Mouse (Mus musculus) midbrain, embryonic 13.5 days (tissue): Measurements from ENCODE around the gene Gimap3. TPM values are rescaled to one million over a fixed set of nuclear protein-coding genes. Genes with fewer than 3 reads are reported as not detected.

ENCODE experiments used
- ATAC-seq: fragments of 200-750 bp; cut with Nextera tagmentation; 2 replicates; pipeline ENCODE4 v1.8.0; 2017; ENCODE audit warnings: mild to moderate bottlenecking, moderate TSS enrichment, moderate library complexity
- H3K27ac ChIP-seq: fragments of 300-500 bp; sonication (generic); 2 replicates; pipeline ENCODE4 v1.5.1; 2015; ENCODE audit warnings: inconsistent platforms, mild to moderate bottlenecking, moderate library complexity
- H3K27me3 ChIP-seq: fragments of 300-500 bp; sonication (generic); 2 replicates; pipeline ENCODE4 v1.6.1; 2015; ENCODE audit warnings: mild to moderate bottlenecking, inconsistent platforms
- H3K36me3 ChIP-seq: fragments of 300-500 bp; sonication (generic); 2 replicates; pipeline ENCODE4 v1.6.1; 2015; ENCODE audit warnings: mild to moderate bottlenecking, inconsistent platforms
- H3K4me1 ChIP-seq: fragments of 300-500 bp; sonication (generic); replicated peaks from 2 replicates; pipeline ENCODE4 v1.6.1; 2015; ENCODE audit warnings: inconsistent platforms
- H3K4me2 ChIP-seq: fragments of 300-500 bp; sonication (generic); replicated peaks from 2 replicates; pipeline ENCODE4 v1.6.1; 2015; ENCODE audit warnings: moderate library complexity, mild to moderate bottlenecking, inconsistent platforms
- H3K4me3 ChIP-seq: fragments of 300-500 bp; sonication (generic); replicated peaks from 2 replicates; pipeline ENCODE4 v1.5.1; 2015; ENCODE audit warnings: mild to moderate bottlenecking, inconsistent platforms
- H3K9ac ChIP-seq: fragments of 300-500 bp; sonication (generic); replicated peaks from 2 replicates; pipeline ENCODE4 v1.6.1; 2015; ENCODE audit warnings: mild to moderate bottlenecking, inconsistent platforms
- H3K9me3 ChIP-seq: fragments of 300-500 bp; sonication (generic); 2 replicates; pipeline ENCODE4 v1.6.1; 2016; ENCODE audit warnings: mild to moderate bottlenecking, inconsistent platforms
- WGBS: fragments of 180-500 bp; shearing (Covaris S2); methylation state at CpG from one replicate; pipeline ENCODE4 v1.1.7; 2015; 5-methylcytosine and 5-hydroxymethylcytosine counted together
- polyA plus RNA-seq: library from polyadenylated mRNA; unstranded; fragments of >200 nt; fragmentation: Nextera tagmentation; extraction: Ambion mirVana; gene quantifications from 2 replicates; pipeline ENCODE4 v1.2.1, GENCODE M21; 2015

Gene Gimap3
- polyA plus RNA-seq, 1 experiment from 2014 or later = not detected

- H3K9me3 ChIP-seq = no peaks in the 10 kb centered on the region
- ATAC-seq = no peak
- H3K27ac ChIP-seq = no peak within 1 kb of the TSS
- no peaks in the 10 kb centered on the region for H3K4me1 ChIP-seq
- 49% methylated on average over 2 of the region's 2 CpGs for WGBS
- no peaks in the 10 kb centered on the region for H3K36me3 ChIP-seq
- H3K27me3 ChIP-seq = no peaks in the 10 kb centered on the region
- H3K9ac ChIP-seq = no peak within 1 kb of the TSS
- H3K4me3 ChIP-seq = no peak within 1 kb of the TSS
- no peak within 1 kb of the TSS for H3K4me2 ChIP-seq
These were observed 52.2 kb downstream of the Gimap3 start, which contains the start of the genes Gm28053 and Gimap7 for GRCm38 (mm10) chr6:48718455-48718854. Gm28053 (plus strand) TSS chr6:48718607. Gimap7 (plus strand) TSS chr6:48718621.

Other genes starting within 250 kb of the Gimap3 start
- 174 and 176 TPM in 2 replicates for gene Atp6v0e2, start 233.2 kb downstream of the Gimap3 start, polyA plus RNA-seq
- gene Lrrc61, start 216.1 kb downstream of the Gimap3 start, polyA plus RNA-seq = 20.8 and 21.2 TPM in 2 replicates
- 2.5 and 2.9 TPM in 2 replicates for gene Rarres2, start 198.1 kb downstream of the Gimap3 start, polyA plus RNA-seq
- gene Gm45021, start 181.2 kb downstream of the Gimap3 start, polyA plus RNA-seq = not detected in 2 replicates
- 44.6 and 47.2 TPM in 2 replicates for gene Repin1, start 177.0 kb downstream of the Gimap3 start, polyA plus RNA-seq
- gene Gm44965, start 176.9 kb downstream of the Gimap3 start, polyA plus RNA-seq = 1.0 TPM in 1 of 2 replicates, not detected in the other
- 14.6 and 17.8 TPM in 2 replicates for gene Zfp775, start 168.8 kb downstream of the Gimap3 start, polyA plus RNA-seq
- 6.5 and 7.6 TPM in 2 replicates for gene AI854703, start 144.1 kb downstream of the Gimap3 start, polyA plus RNA-seq
- 0.46 and 0.53 TPM in 2 replicates for gene Gimap8, start 123.6 kb downstream of the Gimap3 start, polyA plus RNA-seq
- gene Gimap9, start 94.7 kb downstream of the Gimap3 start, polyA plus RNA-seq = 1.0 and 2.2 TPM in 2 replicates
- gene Gimap4, start 86.3 kb downstream of the Gimap3 start, polyA plus RNA-seq = 1.2 and 2.1 TPM in 2 replicates
- gene Gimap6, start 62.6 kb downstream of the Gimap3 start, polyA plus RNA-seq = 5.4 and 7.0 TPM in 2 replicates
- not detected in 2 replicates for gene Gm28053, start 52.2 kb downstream of the Gimap3 start, polyA plus RNA-seq
- not detected in 2 replicates for gene Gimap7, start 52.2 kb downstream of the Gimap3 start, polyA plus RNA-seq
- gene Gimap1, start 31.8 kb downstream of the Gimap3 start, polyA plus RNA-seq = 3.0 and 5.2 TPM in 2 replicates
- gene Gimap5, start 24.7 kb downstream of the Gimap3 start, polyA plus RNA-seq = 0.94 and 0.98 TPM in 2 replicates
- gene Tmem176a, start 70.1 kb upstream of the Gimap3 start, polyA plus RNA-seq = 16.4 and 19.4 TPM in 2 replicates
- gene Tmem176b, start 70.6 kb upstream of the Gimap3 start, polyA plus RNA-seq = 93.2 and 108 TPM in 2 replicates
- 0.09 TPM in 1 of 2 replicates, not detected in the other for gene Aoc1, start 102.0 kb upstream of the Gimap3 start, polyA plus RNA-seq
- gene 1600015I10Rik, start 159.0 kb upstream of the Gimap3 start, polyA plus RNA-seq = not detected in 2 replicates
- not detected in 2 replicates for gene Doxl2, start 204.1 kb upstream of the Gimap3 start, polyA plus RNA-seq
- gene Svs1, start 216.0 kb upstream of the Gimap3 start, polyA plus RNA-seq = not detected in 2 replicates